In genomic region chr16:24509100-24509812, GRCm38 (mm10) we compare ENCODE assay signal across 17 mouse cellular contexts.
A peak's percentile ranks its signal among the peaks of the same experiment; 100 is the strongest.
DNase-seq lines count a peak whose midpoint lies in the region; ATAC-seq and TF ChIP-seq lines count a peak whose summit lies in the region.
"Had no signal": no experiment of that assay in that cellular context is flagged by ENCODE, and none has a peak within 500 bp of the region (broad histone marks: within the 10 kb centered on the region; RNA-seq: fewer than 3 reads in every experiment).

No protein-coding gene starts in this region.

- WGBS in midbrain, embryonic 13.5 days, result 70% methylated on average over 5 of the region's 5 CpGs
- 78% methylated on average over 5 of the region's 5 CpGs for WGBS in midbrain, embryonic 11.5 days
- WGBS in forebrain, embryonic 12.5 days, result 75% methylated on average over 5 of the region's 5 CpGs
- WGBS in midbrain, embryonic 16.5 days, result 67% methylated on average over 5 of the region's 5 CpGs

- H3K9me3 ChIP-seq in midbrain, embryonic 13.5 days, result no peaks in the 10 kb centered on the region
- no peaks in the 10 kb centered on the region for H3K9me3 ChIP-seq in midbrain, embryonic 11.5 days (ENCODE audit: control insufficient read depth, low read length)
- H3K9me3 ChIP-seq in forebrain, embryonic 12.5 days, result no peaks in the 10 kb centered on the region
- H3K9me3 ChIP-seq in midbrain, embryonic 16.5 days (replicated peaks; ENCODE audit: control insufficient read depth, low read length, poor library complexity, severe bottlenecking), result no peaks in the 10 kb centered on the region
- H3K9me3 ChIP-seq: hindbrain, embryonic 10.5 days; lung, embryonic 15.5 days had no signal

- H3K4me2 ChIP-seq in midbrain, embryonic 13.5 days (replicated peaks), result no peak overlapping the region
- no peak overlapping the region for H3K4me2 ChIP-seq in midbrain, embryonic 11.5 days
- no peak overlapping the region for H3K4me2 ChIP-seq in forebrain, embryonic 12.5 days
- H3K4me2 ChIP-seq in midbrain, embryonic 16.5 days (ENCODE audit: low read length), result no peak overlapping the region
- H3K4me2 ChIP-seq: lung, embryonic 15.5 days had no signal

- H3K27ac ChIP-seq in midbrain, embryonic 13.5 days, result no peak overlapping the region
- no peak overlapping the region for H3K27ac ChIP-seq in midbrain, embryonic 11.5 days (ENCODE audit: low read depth, low read length)
- 0 out of 2 replicates have a peak overlapping the region, but pooled peaks have one; percentile 32 for H3K27ac ChIP-seq in forebrain, embryonic 12.5 days
- peak overlapping the region; percentile 0; the same call in 1 of the 2 replicates for H3K27ac ChIP-seq in midbrain, embryonic 16.5 days (ENCODE audit: low read length)
- H3K27ac ChIP-seq: heart, adult 2 months; hindbrain, embryonic 10.5 days; liver, embryonic 14.5 days; lung, embryonic 15.5 days had no signal

- H3K4me1 ChIP-seq in midbrain, embryonic 13.5 days (replicated peaks), result peaks cover 10% of the 10 kb centered on the region; the same call in 1 of the 2 replicates
- H3K4me1 ChIP-seq in midbrain, embryonic 11.5 days (ENCODE audit: control insufficient read depth, insufficient read depth, low read length), result no peaks in the 10 kb centered on the region
- peaks cover 4% of the 10 kb centered on the region; the same call in 1 of the 2 replicates for H3K4me1 ChIP-seq in forebrain, embryonic 12.5 days
- H3K4me1 ChIP-seq in midbrain, embryonic 16.5 days (ENCODE audit: control insufficient read depth, insufficient read depth, low read length), result peaks cover 5% of the 10 kb centered on the region; the same call in 1 of the 2 replicates

- no peak for DNase-seq in midbrain, embryonic 11.5 days (ENCODE audit: low spot score, missing footprints)
- peak; percentile 81 for DNase-seq in brain, embryonic 14.5 days (ENCODE audit: low read depth)
- no peak for DNase-seq in cerebellum, postnatal 10 days
- no peak for DNase-seq in kidney, postnatal 4 days
- DNase-seq: cerebellum, adult 8-10 months; gastrocnemius, postnatal 14 days; heart, adult 2 months; kidney, adult 8-10 months; kidney, postnatal 25 days; lung, postnatal 4 days had no signal

- H3K4me3 ChIP-seq in midbrain, embryonic 13.5 days (replicated peaks), result no peak overlapping the region
- H3K4me3 ChIP-seq in midbrain, embryonic 11.5 days (ENCODE audit: low read depth, low read length), result no peak overlapping the region
- no peak overlapping the region for H3K4me3 ChIP-seq in forebrain, embryonic 12.5 days (replicated peaks)
- no peak overlapping the region for H3K4me3 ChIP-seq in midbrain, embryonic 16.5 days (ENCODE audit: low read depth, low read length)
- H3K4me3 ChIP-seq: erythroblast, embryonic 14.5 days; heart, adult 2 months; hindbrain, embryonic 10.5 days; lung, embryonic 15.5 days had no signal

- H3K9ac ChIP-seq in midbrain, embryonic 13.5 days (replicated peaks), result no peak overlapping the region
- H3K9ac ChIP-seq in midbrain, embryonic 11.5 days (ENCODE audit: low read length), result no peak overlapping the region
- H3K9ac ChIP-seq in forebrain, embryonic 12.5 days, result no peak overlapping the region
- no peak overlapping the region for H3K9ac ChIP-seq in midbrain, embryonic 16.5 days (ENCODE audit: low read depth, low read length)
- H3K9ac ChIP-seq: liver, embryonic 14.5 days; lung, embryonic 15.5 days had no signal

- TF ChIP-seq POLR2A in brain, embryonic 14.5 days (IDR thresholded peaks at IDR 0.05; ENCODE audit: borderline replicate concordance, extremely low read depth, insufficient read depth, insufficient read length, poor library complexity, severe bottlenecking), result no peak

- TF ChIP-seq CTCF in brain, embryonic 14.5 days (IDR thresholded peaks at IDR 0.05; ENCODE audit: borderline replicate concordance, extremely low read depth, insufficient read depth, insufficient read length), result no peak

- H3K36me3 ChIP-seq in midbrain, embryonic 13.5 days, result no peaks in the 10 kb centered on the region
- H3K36me3 ChIP-seq in midbrain, embryonic 11.5 days (ENCODE audit: control insufficient read depth, insufficient read depth, low read length), result no peaks in the 10 kb centered on the region
- H3K36me3 ChIP-seq in forebrain, embryonic 12.5 days (replicated peaks), result no peaks in the 10 kb centered on the region
- no peaks in the 10 kb centered on the region for H3K36me3 ChIP-seq in midbrain, embryonic 16.5 days (ENCODE audit: control insufficient read depth, insufficient read depth, low read length)
- H3K36me3 ChIP-seq: hindbrain, embryonic 10.5 days; lung, embryonic 15.5 days had no signal

- 0 out of 2 replicates have a peak, but pooled peaks have one; percentile 30 for ATAC-seq in midbrain, embryonic 13.5 days
- no peak for ATAC-seq in midbrain, embryonic 11.5 days (ENCODE audit: low FRiP score)
- ATAC-seq in forebrain, embryonic 12.5 days (ENCODE audit: low FRiP score), result peak; percentile 23; the same call in 1 of the 2 replicates
- ATAC-seq in midbrain, embryonic 16.5 days, result no peak

- no peaks in the 10 kb centered on the region for H3K27me3 ChIP-seq in midbrain, embryonic 13.5 days
- no peaks in the 10 kb centered on the region for H3K27me3 ChIP-seq in midbrain, embryonic 11.5 days (ENCODE audit: control insufficient read depth, insufficient read depth, low read length)
- no peaks in the 10 kb centered on the region for H3K27me3 ChIP-seq in forebrain, embryonic 12.5 days
- no peaks in the 10 kb centered on the region for H3K27me3 ChIP-seq in midbrain, embryonic 16.5 days (ENCODE audit: control insufficient read depth, insufficient read depth, low read depth, low read length)
- H3K27me3 ChIP-seq: lung, embryonic 15.5 days had no signal

Comparison
In these comparisons a context has a peak if more than half of its experiments do, and no peak if none do; other contexts are left out.
1. ATAC-seq: peak in midbrain, embryonic 13.5 days (single experiment) and forebrain, embryonic 12.5 days (single experiment); none in midbrain, embryonic 11.5 days (single experiment) and midbrain, embryonic 16.5 days (single experiment).
2. H3K27ac ChIP-seq: peak in forebrain, embryonic 12.5 days (single experiment) and midbrain, embryonic 16.5 days (single experiment); none in midbrain, embryonic 13.5 days (single experiment) and midbrain, embryonic 11.5 days (single experiment).